Mouse (Mus musculus) heart, embryonic 16.5 days (tissue): ENCODE measurements around the gene Men1. TPM values are rescaled to one million over a fixed set of nuclear protein-coding genes. Genes with fewer than 3 reads are reported as not detected.
A peak's percentile ranks its signal among the peaks of the same experiment; 100 is the strongest.

ENCODE experiments used
- ATAC-seq: fragments of 200-750 bp; cut with Nextera tagmentation; replicated peaks from 2 replicates; pipeline ENCODE4 v1.8.0; 2017; ENCODE audit warnings: moderate number of reproducible peaks; ENCODE audit not compliant: insufficient read depth, low FRiP score; ENCODE audit errors: extremely low read depth
- H3K27ac ChIP-seq: fragments of 300-500 bp; sonication (generic); 2 replicates; pipeline ENCODE4 v1.5.1; 2014; ENCODE audit warnings: mild to moderate bottlenecking, low read length, control low read depth, moderate library complexity
- H3K27me3 ChIP-seq: fragments of 300-500 bp; sonication (generic); 2 replicates; pipeline ENCODE4 v1.6.1; 2014; ENCODE audit warnings: low read length, mixed read lengths; ENCODE audit not compliant: control insufficient read depth, insufficient read depth
- H3K36me3 ChIP-seq: fragments of 300-500 bp; sonication (generic); 2 replicates; pipeline ENCODE4 v1.6.1; 2014; ENCODE audit not compliant: control insufficient read depth, insufficient read depth
- H3K4me1 ChIP-seq: fragments of 300-500 bp; sonication (generic); 2 replicates; pipeline ENCODE4 v1.6.1; 2014; ENCODE audit warnings: low read length, mixed read lengths; ENCODE audit not compliant: control insufficient read depth, insufficient read depth
- H3K4me2 ChIP-seq: fragments of 300-500 bp; sonication (generic); 2 replicates; pipeline ENCODE4 v1.6.1; 2014; ENCODE audit warnings: low read depth, mild to moderate bottlenecking, control low read depth, low read length
- H3K4me3 ChIP-seq: fragments of 300-500 bp; sonication (generic); 2 replicates; pipeline ENCODE4 v1.5.1; 2014; ENCODE audit warnings: mild to moderate bottlenecking, control low read depth, low read length
- H3K9ac ChIP-seq: fragments of 300-500 bp; sonication (generic); 2 replicates; pipeline ENCODE4 v1.6.1; 2014; ENCODE audit warnings: low read length, control low read depth
- H3K9me3 ChIP-seq: fragments of 300-500 bp; sonication (generic); replicated peaks from 2 replicates; pipeline ENCODE4 v1.6.1; 2016; ENCODE audit warnings: low read length; ENCODE audit not compliant: control insufficient read depth
- WGBS: fragments of 180-500 bp; shearing (Covaris S2); extraction: QIAGEN DNeasy Blood & Tissue Kit; methylation state at CpG from one replicate; pipeline ENCODE4 v1.1.7; 2014; 5-methylcytosine and 5-hydroxymethylcytosine counted together
- polyA plus RNA-seq: library from polyadenylated mRNA; unstranded; fragments of >200 nt; fragmentation: Nextera tagmentation; extraction: Ambion mirVana; gene quantifications from 2 replicates; pipeline ENCODE4 v1.2.1, GENCODE M21; 2015

Gene Men1
- polyA plus RNA-seq, 1 experiment from 2014 or later = 45.8 TPM

GRCm38 (mm10) chr19:6363411-6364240 is 28.8 kb downstream of the Men1 start, which contains the start of gene Sf1:
Gene Sf1, plus strand, starts transcription at chr19:6363690.
- Histone ChIP-seq H3K9ac (peak within 1 kb of the TSS; percentile 100), H3K27ac (peak within 1 kb of the TSS; percentile 98), H3K36me3 (peaks cover 29% of the 10 kb centered on the region), H3K9me3 (no peaks in the 10 kb centered on the region), H3K4me3 (peak within 1 kb of the TSS; percentile 99), H3K4me1 (peaks cover 26% of the 10 kb centered on the region), H3K4me2 (peak within 1 kb of the TSS; percentile 88), H3K27me3 (no peaks in the 10 kb centered on the region)
- ATAC-seq = peak; percentile 96
- WGBS = under 1% methylated on average over 72 of the region's 85 CpGs

DNA sequence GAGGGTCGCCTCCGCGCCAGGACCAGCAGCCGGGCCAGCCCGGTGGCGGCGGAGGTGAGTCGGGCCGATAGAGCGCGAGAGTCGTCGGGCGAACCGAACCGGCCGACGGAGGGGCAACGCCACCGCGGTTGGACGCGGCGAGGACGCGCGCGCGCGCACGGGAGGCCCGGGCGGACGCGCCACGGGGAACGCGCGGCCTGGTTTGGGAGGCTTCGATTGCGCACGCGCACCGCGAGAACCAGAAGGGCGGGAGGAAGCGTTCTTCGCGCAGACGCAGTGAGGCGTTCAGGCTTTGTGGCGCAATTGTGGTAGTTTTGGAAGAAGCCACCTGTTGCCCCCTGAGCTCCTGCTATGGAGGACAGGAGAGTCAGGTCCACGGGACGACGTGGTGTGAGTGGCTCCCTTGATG is 29.5 kb downstream of the Men1 start:
- H3K4me3 ChIP-seq = peak overlapping the region; percentile 99
- H3K27ac ChIP-seq = peak overlapping the region; percentile 98
- H3K4me2 ChIP-seq = peak overlapping the region; percentile 88
- WGBS = under 1% methylated on average over 55 of the region's 55 CpGs
- H3K4me1 ChIP-seq = peaks cover 26% of the 10 kb centered on the region
- peak; percentile 4 for ATAC-seq
- peaks cover 33% of the 10 kb centered on the region for H3K36me3 ChIP-seq
- H3K9ac ChIP-seq = peak overlapping the region; percentile 100
- H3K27me3 ChIP-seq = no peaks in the 10 kb centered on the region
- H3K9me3 ChIP-seq = no peaks in the 10 kb centered on the region

- Histone ChIP-seq H3K36me3 (peaks cover 37% of the 10 kb centered on the region), H3K4me2 (peak overlapping the region; percentile 88), H3K9me3 (no peaks in the 10 kb centered on the region), H3K27me3 (no peaks in the 10 kb centered on the region), H3K4me3 (peak overlapping the region; percentile 99), H3K4me1 (peaks cover 26% of the 10 kb centered on the region), H3K27ac (peak overlapping the region; percentile 98), H3K9ac (peak overlapping the region; percentile 100)
- 1% methylated on average over 2 of the region's 2 CpGs for WGBS
- no peak for ATAC-seq
These were observed 30.1 kb downstream of the Men1 start for GRCm38 (mm10) chr19:6364842-6365241.

DNA sequence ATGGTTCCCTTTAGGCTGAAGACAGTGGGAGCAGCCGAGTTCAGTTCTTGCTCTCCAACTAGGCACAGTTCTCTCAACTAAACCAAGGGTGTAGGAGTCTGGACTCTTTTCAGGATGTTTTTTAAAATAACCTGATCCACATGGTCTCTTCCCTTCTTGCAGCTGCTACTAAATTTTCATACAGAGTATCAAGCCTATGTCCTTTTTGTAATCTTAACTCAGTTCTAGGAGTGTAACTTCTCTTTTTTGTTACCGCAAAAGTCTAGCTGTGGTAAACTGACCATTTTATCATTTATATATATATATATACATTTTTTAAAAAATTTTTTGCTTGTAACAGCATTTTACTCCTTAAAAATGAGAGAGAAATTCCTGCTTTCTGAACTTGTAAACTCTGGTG is 35.4 kb downstream of the Men1 start:
- H3K4me3 ChIP-seq = no peak overlapping the region
- no peaks in the 10 kb centered on the region for H3K9me3 ChIP-seq
- peaks cover 17% of the 10 kb centered on the region for H3K4me1 ChIP-seq
- no peak overlapping the region for H3K9ac ChIP-seq
- H3K27ac ChIP-seq = no peak overlapping the region
- H3K36me3 ChIP-seq = peaks cover 80% of the 10 kb centered on the region
- WGBS = 95% methylated on average over 2 of the region's 2 CpGs
- ATAC-seq = no peak
- no peak overlapping the region for H3K4me2 ChIP-seq
- no peaks in the 10 kb centered on the region for H3K27me3 ChIP-seq

DNA sequence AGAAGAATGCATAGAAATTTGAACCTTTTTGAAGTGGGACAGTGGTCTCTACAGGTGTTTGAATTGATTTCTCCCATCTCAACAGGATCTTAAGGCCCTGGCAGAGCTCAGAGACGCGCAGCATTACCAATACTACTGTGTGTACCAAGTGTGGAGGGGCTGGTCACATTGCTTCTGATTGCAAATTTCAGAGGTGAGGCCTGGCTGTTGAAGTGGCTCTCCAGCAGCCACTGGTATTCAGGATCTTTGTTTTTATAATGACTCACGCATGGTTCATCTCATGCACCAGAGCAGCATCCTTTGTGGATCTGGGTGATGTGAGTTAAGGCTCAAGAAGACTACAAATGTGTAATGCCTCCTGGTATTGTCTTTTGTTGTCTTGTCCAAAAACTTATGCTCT is 37.7 kb downstream of the Men1 start:
- 85% methylated on average over 3 of the region's 3 CpGs for WGBS
- ATAC-seq = no peak
- Histone ChIP-seq H3K9me3 (no peaks in the 10 kb centered on the region), H3K4me3 (no peak overlapping the region), H3K4me2 (no peak overlapping the region), H3K27me3 (no peaks in the 10 kb centered on the region), H3K9ac (no peak overlapping the region), H3K36me3 (peaks cover 84% of the 10 kb centered on the region), H3K4me1 (peaks cover 14% of the 10 kb centered on the region), H3K27ac (no peak overlapping the region)

GRCm38 (mm10) chr19:6373539-6374400 is 39.0 kb downstream of the Men1 start:
- no peak overlapping the region for H3K4me2 ChIP-seq
- peak; percentile 64 for ATAC-seq
- H3K27me3 ChIP-seq = no peaks in the 10 kb centered on the region
- no peak overlapping the region for H3K4me3 ChIP-seq
- no peaks in the 10 kb centered on the region for H3K9me3 ChIP-seq
- H3K36me3 ChIP-seq = peaks cover 86% of the 10 kb centered on the region
- 51% methylated on average over 12 of the region's 12 CpGs for WGBS
- peak overlapping the region; percentile 57 for H3K27ac ChIP-seq
- H3K4me1 ChIP-seq = peaks cover 16% of the 10 kb centered on the region
- no peak overlapping the region for H3K9ac ChIP-seq

GRCm38 (mm10) chr19:6374571-6374970 is 39.8 kb downstream of the Men1 start:
- Histone ChIP-seq H3K27ac (no peak overlapping the region), H3K27me3 (no peaks in the 10 kb centered on the region), H3K4me3 (no peak overlapping the region), H3K4me2 (no peak overlapping the region), H3K36me3 (peaks cover 80% of the 10 kb centered on the region), H3K9ac (no peak overlapping the region), H3K4me1 (peaks cover 16% of the 10 kb centered on the region), H3K9me3 (no peaks in the 10 kb centered on the region)
- WGBS = 94% methylated on average over 10 of the region's 10 CpGs
- no peak for ATAC-seq

DNA sequence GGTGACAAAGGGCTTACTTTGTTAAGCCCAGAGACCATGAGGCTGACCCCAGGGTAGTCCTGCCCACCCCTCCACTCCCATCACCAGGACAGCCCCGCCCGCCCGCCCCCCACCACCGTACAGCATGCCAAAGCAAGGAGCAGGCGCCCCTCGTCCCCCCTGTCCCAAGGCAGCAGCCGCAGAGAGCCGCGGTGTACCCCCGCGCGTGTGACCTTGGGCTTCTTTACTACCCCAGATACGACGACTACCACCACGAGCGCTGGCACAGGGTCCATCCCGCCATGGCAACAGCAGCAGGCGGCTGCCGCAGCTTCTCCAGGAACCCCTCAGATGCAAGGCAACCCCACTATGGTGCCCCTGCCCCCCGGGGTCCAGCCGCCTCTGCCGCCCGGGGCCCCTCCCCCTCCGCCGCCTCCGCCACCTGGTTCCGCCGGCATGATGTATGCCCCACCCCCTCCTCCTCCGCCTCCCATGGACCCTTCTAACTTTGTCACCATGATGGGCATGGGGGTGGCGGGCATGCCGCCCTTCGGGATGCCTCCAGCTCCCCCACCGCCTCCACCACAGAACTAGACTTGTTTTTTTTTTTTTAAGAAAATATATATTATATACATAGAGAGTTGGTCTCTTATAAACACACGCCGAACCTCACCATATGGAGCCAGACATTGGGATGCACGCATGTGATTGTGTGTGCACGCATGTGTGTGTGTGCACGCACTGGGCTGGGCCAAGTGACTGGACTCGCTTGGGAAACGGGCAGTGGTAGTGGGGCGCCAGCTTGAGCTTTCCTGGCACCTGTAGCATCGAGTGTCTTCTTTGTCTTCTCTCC is 40.9 kb downstream of the Men1 start:
- no peak for ATAC-seq
- WGBS = 87% methylated on average over 38 of the region's 42 CpGs
- H3K4me1 ChIP-seq = peaks cover 16% of the 10 kb centered on the region

More for the DNA sequence above, 40.9 kb downstream of the Men1 start:
- no peak overlapping the region for H3K4me2 ChIP-seq
- H3K27me3 ChIP-seq = no peaks in the 10 kb centered on the region
- no peaks in the 10 kb centered on the region for H3K9me3 ChIP-seq
- no peak overlapping the region for H3K4me3 ChIP-seq
- H3K36me3 ChIP-seq = peaks cover 72% of the 10 kb centered on the region
- H3K27ac ChIP-seq = no peak overlapping the region
- no peak overlapping the region for H3K9ac ChIP-seq
